Mouse (Mus musculus) lung, embryonic 14.5 days (tissue): Measurements from ENCODE around the gene Zbtb3. TPM values are rescaled to one million over a fixed set of nuclear protein-coding genes. Genes with fewer than 3 reads are reported as not detected.

Experiments used
- ATAC-seq: fragments of 200-750 bp; cut with Nextera tagmentation; 2 replicates; pipeline ENCODE4 v1.8.0; 2017; ENCODE audit warnings: mild to moderate bottlenecking, moderate TSS enrichment, moderate library complexity; ENCODE audit not compliant: insufficient read depth
- DNase-seq: peaks from one replicate; pipeline ENCODE4 v3.0.0-alpha.2; 2015
- H3K27ac ChIP-seq: fragments of 300-500 bp; sonication (generic); 2 replicates; pipeline ENCODE4 v1.5.1; 2014; ENCODE audit warnings: low read depth, mild to moderate bottlenecking, moderate library complexity
- H3K27me3 ChIP-seq: fragments of 300-500 bp; sonication (generic); 2 replicates; pipeline ENCODE4 v1.6.1; 2014; ENCODE audit warnings: low read length, control low read depth; ENCODE audit not compliant: insufficient read depth
- H3K36me3 ChIP-seq: fragments of 300-500 bp; sonication (generic); 2 replicates; pipeline ENCODE4 v1.6.1; 2014; ENCODE audit warnings: control low read depth; ENCODE audit not compliant: insufficient read depth
- H3K4me1 ChIP-seq: fragments of 300-500 bp; sonication (generic); 2 replicates; pipeline ENCODE4 v1.6.1; 2014; ENCODE audit warnings: antibody characterized with exemption, control low read depth; ENCODE audit not compliant: insufficient read depth
- H3K4me2 ChIP-seq: fragments of 300-500 bp; sonication (generic); 2 replicates; pipeline ENCODE4 v1.6.1; 2014; ENCODE audit warnings: mild to moderate bottlenecking
- H3K4me3 ChIP-seq: fragments of 300-500 bp; sonication (generic); 2 replicates; pipeline ENCODE4 v1.5.1; 2014; ENCODE audit warnings: low read depth, low read length
- H3K9ac ChIP-seq: fragments of 300-500 bp; sonication (generic); 2 replicates; pipeline ENCODE4 v1.6.1; 2014
- H3K9me3 ChIP-seq: fragments of 300-500 bp; sonication (generic); 2 replicates; pipeline ENCODE4 v1.6.1; 2016; ENCODE audit warnings: low read depth, low read length, control low read depth
- CTCF ChIP-seq: IDR thresholded peaks from 2 replicates; pipeline ENCODE4 v1.5.1; 2016; ENCODE audit warnings: antibody characterized with exemption, low read depth
- WGBS: fragments of 180-500 bp; shearing (Covaris S2); extraction: QIAGEN DNeasy Blood & Tissue Kit; methylation state at CpG from one replicate; pipeline ENCODE4 v1.1.7; 2014; 5-methylcytosine and 5-hydroxymethylcytosine counted together
- polyA plus RNA-seq: library from polyadenylated mRNA; unstranded; fragments of >200 nt; fragmentation: Nextera tagmentation; extraction: Ambion mirVana; gene quantifications from 2 replicates; pipeline ENCODE4 v1.2.1, GENCODE M21; 2014

The Zbtb3 gene
- polyA plus RNA-seq, 1 experiment from 2014 or later, result 6.6 TPM

- Histone ChIP-seq H3K4me2 (peak within 1 kb of the TSS; percentile 80), H3K27me3 (no peaks in the 10 kb centered on the region), H3K9me3 (no peaks in the 10 kb centered on the region), H3K4me3 (peak within 1 kb of the TSS; percentile 100), H3K4me1 (peaks cover 16% of the 10 kb centered on the region), H3K36me3 (peaks cover 46% of the 10 kb centered on the region), H3K27ac (peak within 1 kb of the TSS; percentile 100), H3K9ac (peak within 1 kb of the TSS; percentile 95)
- no peak for TF ChIP-seq CTCF
- ATAC-seq (peak; percentile 92), DNase-seq (peak; percentile 100)
- WGBS, result under 1% methylated on average over 33 of the region's 33 CpGs
Observed at GRCm38 (mm10) chr19:8818801-8819595, 16.6 kb downstream of the Zbtb3 start, which contains the start of gene Ttc9c. Gene Ttc9c (minus strand): TSS chr19:8819333.

- Histone ChIP-seq H3K27me3 (no peaks in the 10 kb centered on the region), H3K4me2 (peak within 1 kb of the TSS; percentile 80), H3K4me1 (peaks cover 16% of the 10 kb centered on the region), H3K36me3 (peaks cover 48% of the 10 kb centered on the region), H3K9ac (peak within 1 kb of the TSS; percentile 95), H3K9me3 (no peaks in the 10 kb centered on the region), H3K4me3 (peak within 1 kb of the TSS; percentile 100), H3K27ac (peak within 1 kb of the TSS; percentile 100)
- DNase-seq, result peak; percentile 99
- WGBS, result under 1% methylated on average over 83 of the region's 83 CpGs
- ATAC-seq, result peak; percentile 96
- no peak for TF ChIP-seq CTCF
Observed at GRCm38 (mm10) chr19:8819596-8820423, 17.5 kb downstream of the Zbtb3 start, which contains the start of gene Hnrnpul2. Gene Hnrnpul2 (plus strand): TSS chr19:8820010.

GRCm38 (mm10) chr19:8820424-8820956, 18.1 kb downstream of the Zbtb3 start:
- no peak for DNase-seq
- H3K4me2 ChIP-seq, result peak overlapping the region; percentile 80
- no peak for TF ChIP-seq CTCF
- no peaks in the 10 kb centered on the region for H3K9me3 ChIP-seq
- WGBS, result under 1% methylated on average over 46 of the region's 48 CpGs
- ATAC-seq, result peak; percentile 18
- H3K4me1 ChIP-seq, result peaks cover 16% of the 10 kb centered on the region
- H3K9ac ChIP-seq, result peak overlapping the region; percentile 95
- peak overlapping the region; percentile 100 for H3K27ac ChIP-seq
- peak overlapping the region; percentile 100 for H3K4me3 ChIP-seq
- H3K27me3 ChIP-seq, result no peaks in the 10 kb centered on the region
- peaks cover 48% of the 10 kb centered on the region for H3K36me3 ChIP-seq

- H3K27ac ChIP-seq, result peak overlapping the region; percentile 100; the same call in 1 of the 2 replicates
- no peak for TF ChIP-seq CTCF
- H3K36me3 ChIP-seq, result peaks cover 48% of the 10 kb centered on the region
- peaks cover 16% of the 10 kb centered on the region for H3K4me1 ChIP-seq
- H3K4me3 ChIP-seq, result peak overlapping the region; percentile 100
- DNase-seq, result peak; percentile 39
- no peaks in the 10 kb centered on the region for H3K27me3 ChIP-seq
- H3K4me2 ChIP-seq, result peak overlapping the region; percentile 80
- WGBS, result under 1% methylated on average over 7 of the region's 7 CpGs
- no peak for ATAC-seq
- no peaks in the 10 kb centered on the region for H3K9me3 ChIP-seq
- peak overlapping the region; percentile 95 for H3K9ac ChIP-seq
Observed at GRCm38 (mm10) chr19:8821146-8821545, 18.8 kb downstream of the Zbtb3 start.

- no peak for TF ChIP-seq CTCF
- WGBS, result 71% methylated on average over 8 of the region's 8 CpGs
Observed at GRCm38 (mm10) chr19:8822696-8823095, 20.3 kb downstream of the Zbtb3 start.

GRCm38 (mm10) chr19:8829660-8830059, 27.3 kb downstream of the Zbtb3 start, which contains the start of gene AC129217.1:
Gene AC129217.1 (plus strand): TSS chr19:8829773.
- Histone ChIP-seq H3K4me3 (no peak within 1 kb of the TSS), H3K4me2 (no peak within 1 kb of the TSS), H3K4me1 (no peaks in the 10 kb centered on the region), H3K9me3 (no peaks in the 10 kb centered on the region), H3K9ac (no peak within 1 kb of the TSS), H3K27ac (no peak within 1 kb of the TSS), H3K27me3 (no peaks in the 10 kb centered on the region), H3K36me3 (peaks cover 100% of the 10 kb centered on the region)
- DNase-seq, result peak; percentile 11
- no peak for TF ChIP-seq CTCF
- no peak for ATAC-seq
- 88% methylated on average over 8 of the region's 8 CpGs for WGBS

More at GRCm38 (mm10) chr19:8822696-8823095, 20.3 kb downstream of the Zbtb3 start:
- Histone ChIP-seq H3K4me2 (peak overlapping the region; percentile 80), H3K9me3 (no peaks in the 10 kb centered on the region), H3K27me3 (no peaks in the 10 kb centered on the region), H3K9ac (peak overlapping the region; percentile 37), H3K27ac (no peak overlapping the region), H3K4me3 (peak overlapping the region; percentile 100), H3K36me3 (peaks cover 52% of the 10 kb centered on the region), H3K4me1 (peaks cover 10% of the 10 kb centered on the region)
- ATAC-seq (no peak), DNase-seq (no peak)
